Mouse (Mus musculus): ENCODE data around the gene Gm10271. TPM values are rescaled to one million over a fixed set of nuclear protein-coding genes. Genes with fewer than 3 reads are reported as not detected.

Gm10271 gene
- total RNA-seq, 2 experiments from 2014 or later: not detected

DNA sequence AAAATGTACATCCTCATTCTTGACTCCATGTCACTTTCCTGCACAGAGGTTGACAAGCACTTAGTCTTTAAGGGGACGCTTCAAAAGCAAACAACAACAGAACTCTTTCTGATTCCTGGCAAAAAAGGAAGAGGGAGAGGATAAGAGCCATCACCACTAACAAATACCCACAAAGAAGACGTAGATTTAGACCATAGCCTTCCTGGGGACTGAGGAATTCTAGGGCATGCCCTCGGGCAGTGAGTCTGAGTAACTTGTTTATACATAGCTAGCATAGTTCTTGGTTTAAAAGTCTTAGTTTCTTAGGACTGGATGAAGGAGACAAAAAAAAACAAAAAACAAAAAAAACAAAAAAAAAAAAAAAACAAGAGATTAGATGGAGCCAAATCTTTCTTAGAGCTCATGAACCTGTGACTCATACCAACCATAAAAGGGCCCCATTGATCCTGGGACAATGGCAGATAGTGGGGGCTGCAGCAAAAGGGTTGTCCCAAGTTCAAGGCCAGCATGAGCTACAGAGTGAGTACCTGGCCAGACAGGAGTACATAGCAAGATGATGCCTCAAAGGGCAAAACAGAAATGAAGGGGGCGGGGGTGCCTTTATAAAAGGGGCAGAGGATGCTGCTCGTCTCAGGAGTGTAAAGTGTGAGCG lies 23.3 kb upstream of the Gm10271 start:
- TF ChIP-seq CTCF (conservative IDR thresholded peaks at IDR 0.05): no peak
- DNase-seq (ENCODE audit: low spot score in 2 of 2): no peak
- Histone ChIP-seq H3K4me3 (no peak overlapping the region), H3K27ac (no peak overlapping the region)

DNA sequence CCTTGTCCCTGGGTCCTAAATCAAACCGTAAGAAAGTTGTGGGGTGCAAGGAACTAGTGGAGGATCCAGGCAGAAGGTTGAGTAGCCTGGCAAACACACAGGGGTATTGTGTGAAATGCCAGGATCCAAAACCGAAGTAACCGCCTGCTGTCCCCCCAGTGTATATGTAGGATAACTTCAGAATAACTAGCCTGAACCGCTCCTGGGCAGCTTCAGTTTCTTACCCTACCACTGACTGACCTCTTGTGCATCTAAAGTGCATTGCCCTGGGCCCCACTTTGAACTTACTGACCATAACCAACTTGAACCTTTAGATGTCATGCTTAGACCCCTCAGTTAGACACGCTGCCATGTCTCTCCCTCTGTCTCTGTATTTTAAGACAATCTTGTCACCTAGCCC lies 22.8 kb upstream of the Gm10271 start:
- TF ChIP-seq CTCF (conservative IDR thresholded peaks at IDR 0.05): no peak
- Histone ChIP-seq H3K4me3 (no peak overlapping the region), H3K27ac (no peak overlapping the region)
- DNase-seq (ENCODE audit: low spot score in 2 of 2): no peak

DNA sequence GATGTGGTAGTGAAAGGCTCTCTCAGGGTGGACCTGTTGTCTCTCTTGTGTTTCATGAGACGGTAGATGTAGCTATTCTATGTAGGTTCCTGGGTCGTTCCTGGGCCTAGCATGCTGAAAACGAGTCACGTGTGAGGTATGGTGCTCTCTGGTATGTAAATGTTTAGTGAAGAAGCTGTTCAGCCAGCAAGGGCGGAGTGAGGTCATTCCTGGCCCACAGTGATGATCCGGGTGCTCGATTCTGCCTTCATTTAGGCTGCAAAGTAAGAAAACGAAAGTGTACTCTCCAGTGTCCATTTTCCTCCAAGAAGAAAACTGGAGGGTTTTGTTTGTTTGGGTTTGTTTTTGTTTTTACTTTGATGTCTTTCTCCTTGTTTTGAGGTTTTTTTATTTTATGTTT lies 21.6 kb upstream of the Gm10271 start:
- DNase-seq (ENCODE audit: low spot score in 2 of 2): no peak
- no peak for TF ChIP-seq CTCF (conservative IDR thresholded peaks at IDR 0.05)
- no peak overlapping the region for H3K27ac ChIP-seq
- H3K4me3 ChIP-seq: no peak overlapping the region

DNA sequence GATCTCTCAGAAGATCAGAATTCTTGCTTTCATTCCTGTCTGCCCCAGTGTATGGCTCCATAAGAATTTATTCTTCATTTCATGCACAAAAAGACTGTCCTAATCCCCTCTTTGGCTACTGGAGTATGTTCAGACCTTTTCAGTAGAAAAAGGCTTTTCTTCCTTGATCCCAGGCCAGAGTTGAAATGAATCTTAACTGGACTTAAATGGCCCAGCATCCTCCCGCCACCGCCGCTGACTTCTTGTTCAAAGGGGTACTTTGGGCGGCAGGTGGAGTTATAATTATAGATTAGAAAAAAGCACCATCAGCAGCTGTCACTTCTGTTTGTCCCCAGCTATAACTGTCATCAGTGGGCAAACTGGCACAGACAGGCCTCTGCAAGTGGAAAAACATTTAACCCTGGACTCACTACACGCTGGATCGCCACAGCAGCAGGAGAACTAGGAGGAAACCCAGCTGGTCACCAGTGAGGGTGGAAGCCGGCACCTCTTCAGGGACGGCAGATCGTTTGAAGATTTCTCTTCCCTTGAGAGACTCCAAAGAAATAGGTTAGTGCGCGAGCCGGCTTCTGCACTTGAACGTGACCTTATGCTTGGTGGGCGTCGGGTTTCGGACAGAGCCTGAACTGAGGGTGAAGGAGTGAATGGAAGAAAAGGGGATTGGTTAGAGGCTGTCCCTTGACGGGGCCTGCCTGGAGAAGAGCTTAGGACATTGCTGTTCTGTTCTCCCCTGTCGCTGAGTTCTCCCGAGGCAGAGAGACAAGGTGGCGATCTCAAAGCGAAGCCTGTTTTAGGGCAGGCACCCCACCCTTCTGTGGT lies 14.1 kb upstream of the Gm10271 start, which contains the start of gene Best3:
Gene Best3, plus strand, starts transcription at position 51 of the 819 bp plus-strand sequence.
- Histone ChIP-seq H3K27ac (peak within 1 kb of the TSS; percentile 90), H3K4me3 (peak within 1 kb of the TSS; percentile 34)
- no peak for TF ChIP-seq CTCF (conservative IDR thresholded peaks at IDR 0.05)
- no peak for DNase-seq (ENCODE audit: low spot score in 2 of 2)

GRCm38 (mm10) chr10:116984836-116985235 lies 12.4 kb upstream of the Gm10271 start:
- Histone ChIP-seq H3K4me3 (no peak overlapping the region), H3K27ac (no peak overlapping the region)
- DNase-seq (ENCODE audit: low spot score in 2 of 2): no peak
- TF ChIP-seq CTCF (conservative IDR thresholded peaks at IDR 0.05): no peak

GRCm38 (mm10) chr10:116982526-116982925 lies 10.1 kb upstream of the Gm10271 start:
- no peak for TF ChIP-seq CTCF (conservative IDR thresholded peaks at IDR 0.05)
- Histone ChIP-seq H3K4me3 (no peak overlapping the region), H3K27ac (no peak overlapping the region)
- DNase-seq (ENCODE audit: low spot score in 2 of 2): no peak

DNA sequence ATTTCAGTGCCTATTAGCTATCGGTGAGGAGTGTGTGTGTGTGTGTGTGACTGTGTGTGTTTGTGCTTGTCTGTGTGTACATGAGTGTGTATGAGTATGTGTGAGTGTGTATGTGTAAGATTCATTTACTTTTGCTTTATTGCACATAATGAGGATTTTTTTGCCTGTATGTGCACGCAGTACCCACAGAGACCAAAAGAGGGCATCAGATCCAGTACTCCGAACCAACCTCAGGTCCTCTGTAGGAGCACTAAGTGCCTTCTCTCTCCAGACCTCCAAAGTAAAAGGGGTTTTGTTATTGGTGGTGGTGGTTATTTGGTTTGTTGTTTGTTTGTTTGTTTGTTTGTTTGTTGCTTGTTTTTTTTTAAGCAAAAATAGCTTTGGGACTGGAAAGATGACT lies 8.5 kb upstream of the Gm10271 start:
- H3K4me3 ChIP-seq: no peak overlapping the region
- TF ChIP-seq CTCF (conservative IDR thresholded peaks at IDR 0.05): peak; percentile 71
- DNase-seq (ENCODE audit: low spot score in 2 of 2): no peak

GRCm38 (mm10) chr10:116980273-116980672 lies 7.9 kb upstream of the Gm10271 start:
- DNase-seq (ENCODE audit: low spot score in 2 of 2): no peak
- H3K4me3 ChIP-seq: no peak overlapping the region
- TF ChIP-seq CTCF (conservative IDR thresholded peaks at IDR 0.05): no peak
- H3K27ac ChIP-seq: no peak overlapping the region

More for the DNA sequence above, 8.5 kb upstream of the Gm10271 start:
- no peak overlapping the region for H3K27ac ChIP-seq

- TF ChIP-seq CTCF (conservative IDR thresholded peaks at IDR 0.05): no peak
- Histone ChIP-seq H3K4me3 (no peak overlapping the region), H3K27ac (no peak overlapping the region)
- DNase-seq (ENCODE audit: low spot score in 2 of 2): no peak
Observed at GRCm38 (mm10) chr10:116978841-116979240, 6.4 kb upstream of the Gm10271 start.

DNA sequence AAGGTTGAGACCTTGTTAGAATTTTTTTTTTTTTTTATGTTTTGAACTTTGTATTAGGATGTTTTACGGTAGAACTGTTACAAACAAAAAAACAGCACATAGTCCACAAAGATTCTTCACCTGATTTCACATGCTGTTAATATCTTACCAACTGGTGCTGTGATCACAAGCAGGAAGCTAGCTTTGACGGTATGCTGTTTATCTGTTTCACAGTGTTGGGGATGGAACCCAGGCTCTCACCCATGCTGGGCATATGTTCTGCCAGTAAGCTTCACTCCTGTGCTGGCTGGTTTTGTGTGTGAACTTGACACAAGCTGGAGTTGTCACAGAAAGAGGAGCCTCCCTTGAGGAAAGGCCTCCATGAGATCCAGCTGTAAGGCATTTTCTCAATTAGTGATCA lies 5.4 kb upstream of the Gm10271 start:
- Histone ChIP-seq H3K4me3 (no peak overlapping the region), H3K27ac (no peak overlapping the region)
- TF ChIP-seq CTCF (conservative IDR thresholded peaks at IDR 0.05): no peak
- DNase-seq (ENCODE audit: low spot score in 2 of 2): no peak

DNA sequence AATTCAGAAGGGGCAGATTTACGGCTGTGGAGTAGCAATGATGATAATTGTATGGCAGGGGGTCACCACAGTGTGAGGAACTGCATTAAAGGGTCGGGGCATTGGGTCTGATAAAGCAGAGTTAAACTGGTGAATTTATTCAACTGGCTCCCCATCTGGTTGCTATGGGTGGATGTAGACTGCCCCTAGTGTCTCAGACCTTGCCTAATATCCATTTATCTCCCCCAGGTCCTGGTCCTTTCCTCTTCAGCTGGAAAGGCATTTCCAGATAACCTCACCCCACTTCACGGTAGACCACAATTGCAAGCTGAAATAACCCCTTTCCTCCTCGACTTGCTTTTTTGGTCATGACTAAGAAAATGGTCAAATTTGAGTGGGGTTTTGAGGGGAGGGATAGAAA lies 5.0 kb upstream of the Gm10271 start:
- TF ChIP-seq CTCF (conservative IDR thresholded peaks at IDR 0.05): no peak
- Histone ChIP-seq H3K4me3 (no peak overlapping the region), H3K27ac (no peak overlapping the region)
- no peak for DNase-seq (ENCODE audit: low spot score in 2 of 2)

DNA sequence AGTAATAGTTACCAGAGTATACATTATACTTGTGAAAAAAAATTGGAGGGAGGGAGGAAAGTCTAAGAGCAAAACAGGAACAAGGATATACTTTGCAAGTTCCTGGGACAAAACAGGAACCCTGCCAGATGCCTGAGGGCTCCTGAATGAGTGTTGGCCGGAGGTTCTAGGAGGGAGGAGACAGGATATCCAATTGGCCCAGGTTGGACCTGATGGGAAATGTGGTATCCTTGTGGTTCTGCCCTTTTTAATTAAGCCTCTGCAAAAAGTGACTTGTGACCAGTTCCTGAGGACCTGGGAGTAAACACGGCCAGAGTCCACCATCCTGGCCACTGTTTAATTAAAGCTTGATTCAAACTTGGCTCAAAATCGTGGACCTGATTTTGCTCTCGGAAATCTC lies 3.7 kb downstream of the Gm10271 start:
- H3K27ac ChIP-seq: no peak overlapping the region
- no peak for DNase-seq (ENCODE audit: low spot score in 2 of 2)
- no peak overlapping the region for H3K4me3 ChIP-seq
- no peak for TF ChIP-seq CTCF (conservative IDR thresholded peaks at IDR 0.05)

DNA sequence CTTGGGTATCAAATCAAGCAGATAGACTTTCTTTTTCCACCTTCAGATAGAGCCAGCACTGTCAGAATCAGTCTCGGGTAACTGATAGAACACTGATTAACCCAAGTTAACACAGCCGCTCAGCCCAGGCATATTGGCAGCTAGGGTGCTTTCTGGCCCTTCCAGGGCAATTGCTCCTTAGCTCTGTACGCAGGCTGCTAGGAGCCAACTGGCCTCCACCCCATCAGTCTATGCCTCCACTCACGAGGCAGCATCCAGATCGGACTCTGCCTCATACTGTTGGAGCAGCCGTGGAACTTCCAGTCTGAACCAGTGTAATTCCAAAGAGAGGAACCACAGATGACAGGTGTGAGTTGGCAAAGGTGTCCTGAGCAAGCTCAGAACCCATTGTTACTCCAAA lies 6.3 kb downstream of the Gm10271 start:
- H3K27ac ChIP-seq: no peak overlapping the region
- no peak for DNase-seq (ENCODE audit: low spot score in 2 of 2)
- no peak overlapping the region for H3K4me3 ChIP-seq
- TF ChIP-seq CTCF (conservative IDR thresholded peaks at IDR 0.05): no peak

GRCm38 (mm10) chr10:116965297-116965696 lies 7.1 kb downstream of the Gm10271 start:
- Histone ChIP-seq H3K4me3 (no peak overlapping the region), H3K27ac (no peak overlapping the region)
- no peak for TF ChIP-seq CTCF (conservative IDR thresholded peaks at IDR 0.05)
- DNase-seq (ENCODE audit: low spot score in 2 of 2): no peak
